Mouse (Mus musculus): ENCODE results near the gene Bcor.

The Bcor gene

GRCm38 (mm10) chrX:12007832-12008540 lies 152.2 kb downstream of the Bcor start:
- in situ Hi-C loops (cut with MboI; ENCODE audit: low sequenced_read_pairs): loop anchor here (25.0 kb wide), 1 partner anchor 371 kb away; no protein-coding TSS in a partner anchor

- in situ Hi-C loops (cut with MboI; ENCODE audit: low sequenced_read_pairs): loop anchor here (25.0 kb wide), 1 partner anchor 370 kb away; no protein-coding TSS in a partner anchor
Measured at GRCm38 (mm10) chrX:12006882-12007753, 153.0 kb downstream of the Bcor start.

GRCm38 (mm10) chrX:12006031-12006881 lies 153.9 kb downstream of the Bcor start:
- in situ Hi-C loops (cut with MboI; ENCODE audit: low sequenced_read_pairs): loop anchor here (25.0 kb wide), 1 partner anchor 369 kb away; no protein-coding TSS in a partner anchor

DNA sequence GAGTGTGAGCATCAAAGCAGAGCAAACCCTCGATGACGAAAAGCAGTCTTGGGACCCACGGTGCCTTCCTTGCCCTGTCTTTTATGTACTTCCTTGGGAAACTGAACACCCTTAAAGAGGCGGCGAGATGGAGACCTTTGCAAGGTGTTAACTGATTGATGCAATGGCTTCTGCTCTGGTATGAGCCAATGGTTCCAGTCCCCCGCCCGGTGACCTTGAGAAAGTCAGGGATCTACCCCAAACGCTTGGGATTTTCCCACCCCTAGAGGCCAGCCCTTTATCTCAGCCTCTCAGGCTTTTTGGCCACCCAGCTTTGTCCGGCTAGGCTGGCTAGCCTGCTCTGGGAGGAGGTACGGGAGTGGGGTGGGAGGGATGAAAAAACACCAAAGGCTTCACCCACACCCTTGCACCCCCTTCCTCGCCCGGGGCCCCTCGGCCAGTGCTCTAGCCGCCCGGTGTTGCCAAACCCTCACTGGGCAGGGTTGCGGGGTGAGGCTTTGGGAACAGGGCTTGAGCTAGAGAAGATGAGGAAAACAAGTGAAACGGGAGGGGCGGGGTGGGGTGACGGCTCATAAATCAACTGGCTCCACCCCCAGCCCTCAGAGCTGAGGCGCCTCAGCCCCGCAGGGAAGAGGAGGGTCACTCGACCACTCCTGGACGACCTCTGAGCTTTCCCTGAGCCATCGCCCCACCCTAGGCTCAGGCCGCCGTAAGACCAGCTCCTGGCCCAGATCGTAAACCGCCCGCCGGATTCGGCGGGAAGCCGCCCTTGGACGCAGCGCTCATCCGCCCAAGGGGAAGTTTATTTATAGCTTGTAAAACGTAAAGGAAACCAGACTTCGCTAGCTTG lies 154.7 kb downstream of the Bcor start:
- in situ Hi-C loops (cut with MboI; ENCODE audit: low sequenced_read_pairs): loop anchor here (25.0 kb wide), 1 partner anchor 368 kb away; no protein-coding TSS in a partner anchor

DNA sequence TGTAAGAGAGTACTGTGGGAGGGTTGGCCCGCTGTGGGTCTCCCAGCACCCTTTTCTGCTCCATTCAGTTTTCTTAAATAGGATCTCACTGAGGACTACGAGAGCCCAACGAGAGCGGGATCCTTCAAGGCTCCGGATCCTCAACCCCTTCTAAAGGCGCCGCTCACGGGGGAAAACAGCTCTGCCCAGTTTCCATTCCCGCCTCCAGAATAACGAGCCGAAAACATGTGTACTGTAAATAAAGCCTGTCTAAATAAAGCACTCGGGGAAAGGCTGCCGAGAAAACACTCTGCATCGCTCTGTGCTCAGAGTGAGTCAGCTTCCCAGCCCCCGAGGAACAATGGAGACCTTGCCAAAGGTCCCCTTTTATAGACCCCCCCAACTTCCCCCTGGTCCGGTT lies 155.7 kb downstream of the Bcor start:
- in situ Hi-C loops (cut with MboI; ENCODE audit: low sequenced_read_pairs): loop anchor here (25.0 kb wide), 1 partner anchor 367 kb away; no protein-coding TSS in a partner anchor

GRCm38 (mm10) chrX:12003947-12004346 lies 156.2 kb downstream of the Bcor start:
- in situ Hi-C loops (cut with MboI; ENCODE audit: low sequenced_read_pairs): loop anchor here (25.0 kb wide), 1 partner anchor 367 kb away; no protein-coding TSS in a partner anchor

- in situ Hi-C loops (cut with MboI; ENCODE audit: low sequenced_read_pairs): loop anchor here (25.0 kb wide), 1 partner anchor 366 kb away; no protein-coding TSS in a partner anchor
Measured at GRCm38 (mm10) chrX:12003539-12003938, 156.6 kb downstream of the Bcor start.

DNA sequence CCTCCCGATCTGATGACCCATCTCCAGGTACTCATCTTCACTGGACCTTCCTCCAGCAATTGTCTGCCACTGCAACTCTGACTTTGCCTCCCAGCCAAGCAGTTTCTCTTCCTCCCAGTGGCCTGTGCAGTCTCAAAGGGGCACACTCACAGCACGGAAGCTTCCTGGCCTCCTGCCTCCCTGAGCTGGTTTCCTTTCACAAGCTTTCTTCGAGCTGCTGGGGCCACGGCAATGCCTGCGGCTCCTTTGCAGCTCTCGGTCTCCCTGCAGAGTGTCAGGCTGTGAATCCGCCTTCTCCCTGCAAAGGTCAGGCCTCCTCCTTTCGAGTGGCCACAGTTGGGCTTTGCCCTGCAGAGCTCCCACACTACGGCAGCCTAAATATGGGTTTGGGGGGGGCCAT lies 157.0 kb downstream of the Bcor start:
- in situ Hi-C loops (cut with MboI; ENCODE audit: low sequenced_read_pairs): loop anchor here (25.0 kb wide), 1 partner anchor 366 kb away; no protein-coding TSS in a partner anchor

DNA sequence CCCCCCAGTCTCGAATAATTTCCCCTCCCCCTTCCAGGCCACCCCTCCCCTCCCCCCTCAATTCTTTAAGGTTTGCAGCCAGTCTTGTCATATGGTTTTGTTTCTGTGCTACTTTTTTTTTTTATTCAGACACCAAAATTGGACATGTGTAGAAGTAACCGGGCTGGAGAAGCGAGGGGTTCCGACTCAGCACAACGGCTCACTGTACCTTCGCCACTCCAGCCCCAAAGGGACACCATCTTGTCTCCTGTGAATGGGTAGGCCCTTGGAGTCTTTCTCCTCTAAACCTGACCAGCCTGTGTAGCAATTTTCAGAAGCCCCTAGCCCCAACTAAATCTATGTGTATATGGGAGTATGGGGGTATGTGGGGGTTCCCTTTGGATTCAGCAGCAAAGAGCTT lies 157.6 kb downstream of the Bcor start:
- in situ Hi-C loops (cut with MboI; ENCODE audit: low sequenced_read_pairs): loop anchor here (25.0 kb wide), 1 partner anchor 365 kb away; no protein-coding TSS in a partner anchor

- in situ Hi-C loops (cut with MboI; ENCODE audit: low sequenced_read_pairs): loop anchor here (25.0 kb wide), 1 partner anchor 365 kb away; no protein-coding TSS in a partner anchor
Measured at GRCm38 (mm10) chrX:12001969-12002368, 158.2 kb downstream of the Bcor start.

DNA sequence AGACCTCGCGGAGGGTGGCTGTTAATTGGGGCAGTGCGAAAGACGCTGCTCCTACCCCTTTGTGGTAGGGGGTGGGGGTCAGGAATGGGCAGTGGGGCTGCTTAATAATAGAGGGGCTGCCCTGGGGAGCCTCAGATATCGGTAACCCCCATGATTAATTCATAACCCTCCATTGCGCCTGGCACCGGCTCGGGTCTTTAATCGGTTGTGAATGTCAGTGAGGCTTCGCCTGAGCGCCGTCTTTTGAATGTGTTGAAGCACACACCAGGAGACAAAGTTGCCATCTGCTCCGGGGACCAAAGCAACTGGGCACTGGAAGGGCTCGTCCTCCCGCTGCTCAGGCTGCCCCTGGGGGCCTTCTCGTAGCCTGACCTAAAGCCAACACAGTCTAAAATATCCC lies 158.8 kb downstream of the Bcor start:
- in situ Hi-C loops (cut with MboI; ENCODE audit: low sequenced_read_pairs): loop anchor here (25.0 kb wide), 1 partner anchor 364 kb away; no protein-coding TSS in a partner anchor

DNA sequence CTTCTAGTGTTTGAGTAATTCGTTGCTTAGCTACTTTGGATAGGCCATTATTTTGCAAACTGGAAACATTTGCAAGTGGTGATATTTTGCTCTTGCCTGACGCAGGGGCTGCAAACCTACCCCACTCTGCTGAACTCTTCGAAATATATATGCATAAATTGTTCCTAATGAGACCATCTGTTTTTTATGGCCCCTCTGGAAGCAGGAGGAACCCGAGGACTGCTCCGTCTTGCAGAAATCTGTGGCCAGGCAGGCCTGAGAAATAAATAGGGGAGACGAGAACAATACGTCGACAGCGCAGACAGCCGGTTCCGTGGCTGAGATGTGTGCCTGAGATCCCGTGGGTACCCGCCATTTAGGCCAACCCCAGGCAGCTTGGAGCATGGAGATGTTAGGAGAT lies 159.5 kb downstream of the Bcor start:
- in situ Hi-C loops (cut with MboI; ENCODE audit: low sequenced_read_pairs): loop anchor here (25.0 kb wide), 1 partner anchor 363 kb away; no protein-coding TSS in a partner anchor

GRCm38 (mm10) chrX:11999951-12000350 lies 160.2 kb downstream of the Bcor start:
- in situ Hi-C loops (cut with MboI; ENCODE audit: low sequenced_read_pairs): loop anchor here (25.0 kb wide), 1 partner anchor 363 kb away; no protein-coding TSS in a partner anchor

- in situ Hi-C loops (cut with MboI; ENCODE audit: low sequenced_read_pairs): no loop called here
Measured at GRCm38 (mm10) chrX:11998934-11999336, 161.2 kb downstream of the Bcor start.

- in situ Hi-C loops (cut with MboI; ENCODE audit: low sequenced_read_pairs): no loop called here
Measured at GRCm38 (mm10) chrX:11996891-11997290, 163.3 kb downstream of the Bcor start.

GRCm38 (mm10) chrX:11996489-11996888 lies 163.7 kb downstream of the Bcor start:
- in situ Hi-C loops (cut with MboI; ENCODE audit: low sequenced_read_pairs): no loop called here

DNA sequence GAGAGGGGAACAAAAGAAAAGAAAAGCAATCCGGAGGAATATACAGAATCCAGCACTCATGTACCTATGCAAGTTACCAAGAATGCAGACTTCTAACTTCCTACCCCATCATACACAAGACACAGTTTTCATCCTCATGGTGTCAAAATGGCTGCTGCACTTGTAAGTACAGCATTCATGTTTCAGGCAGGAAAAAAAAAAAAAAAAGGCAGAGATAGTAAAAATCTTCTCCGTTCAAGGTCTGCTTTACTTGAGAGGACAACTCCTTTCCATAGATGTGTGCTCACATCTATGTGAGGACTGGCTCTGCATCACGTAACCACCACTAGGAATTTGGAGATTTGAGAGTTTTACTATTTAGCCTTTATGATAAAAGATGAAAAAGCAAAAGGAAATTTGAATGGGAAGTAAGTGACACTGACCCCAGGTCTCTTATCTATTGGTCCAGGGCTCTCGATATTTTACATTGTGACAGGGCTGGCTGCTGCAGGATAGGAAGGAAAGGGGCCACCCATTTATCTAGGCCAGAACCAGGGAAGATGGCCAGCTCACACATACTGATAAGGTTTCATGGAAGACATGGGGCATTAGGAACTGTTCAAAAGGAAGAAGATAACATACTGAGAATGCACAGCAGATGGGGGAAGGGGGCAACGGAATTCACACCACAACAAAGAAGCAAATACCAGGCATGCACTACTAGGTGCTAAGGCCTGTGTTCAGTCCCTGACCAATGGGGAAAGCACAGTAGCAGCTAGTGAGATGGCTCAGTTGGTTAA lies 166.3 kb downstream of the Bcor start:
- in situ Hi-C loops (cut with MboI; ENCODE audit: low sequenced_read_pairs): no loop called here

- in situ Hi-C loops (cut with MboI; ENCODE audit: low sequenced_read_pairs): no loop called here
Measured at GRCm38 (mm10) chrX:11989471-11989870, 170.7 kb downstream of the Bcor start.
